Mouse (Mus musculus) C2C12 (cell line): Measurements from ENCODE around the gene Arid5b.

ENCODE experiments used
- CTCF ChIP-seq: IDR thresholded peaks from one replicate; pipeline ENCODE4 v1.5.1; 2011; ENCODE audit not compliant: control insufficient read depth, insufficient read depth, insufficient read length
- FOSL1 ChIP-seq: IDR thresholded peaks from one replicate; pipeline ENCODE4 v1.8.0; 2011; ENCODE audit warnings: mild to moderate bottlenecking, low read length; ENCODE audit not compliant: poor library complexity, insufficient read depth, severe bottlenecking
- MAX ChIP-seq: IDR thresholded peaks from one replicate; pipeline ENCODE4 v1.6.1; 2011; ENCODE audit warnings: mild to moderate bottlenecking, control low read depth
- MYOG ChIP-seq: IDR thresholded peaks from one replicate; pipeline ENCODE4 v1.6.1; 2011; ENCODE audit not compliant: control insufficient read depth, insufficient read length; ENCODE audit errors: extremely low read depth
- USF1 ChIP-seq: IDR thresholded peaks from one replicate; pipeline ENCODE4 v1.6.1; 2011; ENCODE audit warnings: low read depth, mild to moderate bottlenecking, control low read depth, moderate library complexity

GRCm38 (mm10) chr10:68146842-68147241, 131.7 kb downstream of the Arid5b start:
- TF ChIP-seq CTCF: no peak
- no peak for TF ChIP-seq FOSL1
- TF ChIP-seq MYOG: no peak
- no peak for TF ChIP-seq MAX
- TF ChIP-seq USF1: no peak
